Mouse (Mus musculus) adipocyte (in vitro differentiated cells): ENCODE data around the gene Hspb6.

Experiments
- DNase-seq: peaks from one replicate; pipeline ENCODE4 v3.0.0-alpha.2; 2016; ENCODE audit warnings: low spot score

Hspb6 gene

DNA sequence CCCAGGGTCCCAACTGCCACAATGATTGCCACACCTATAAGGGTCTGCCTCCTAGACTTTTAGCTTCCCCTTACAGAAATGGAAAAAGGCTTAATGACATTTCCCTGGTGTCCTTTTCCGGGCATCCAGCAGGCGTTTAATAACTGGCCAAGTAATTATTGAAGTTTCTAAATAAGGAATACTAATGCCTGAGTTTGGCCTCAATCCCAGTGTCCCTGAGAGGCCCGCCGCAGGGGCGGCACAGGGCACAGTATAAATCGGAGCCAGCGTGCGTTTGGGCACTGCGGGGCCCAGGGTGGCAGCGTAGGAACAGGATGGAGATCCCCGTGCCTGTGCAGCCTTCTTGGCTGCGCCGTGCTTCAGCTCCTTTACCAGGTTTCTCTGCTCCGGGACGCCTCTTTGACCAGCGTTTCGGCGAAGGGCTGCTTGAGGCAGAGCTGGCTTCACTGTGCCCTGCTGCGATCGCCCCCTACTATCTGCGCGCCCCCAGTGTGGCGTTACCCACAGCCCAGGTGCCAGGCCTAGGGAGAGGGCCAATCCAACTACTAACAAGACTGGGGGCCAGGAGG, 1.1 kb downstream of the Hspb6 start:
- peak; percentile 68 for DNase-seq

DNA sequence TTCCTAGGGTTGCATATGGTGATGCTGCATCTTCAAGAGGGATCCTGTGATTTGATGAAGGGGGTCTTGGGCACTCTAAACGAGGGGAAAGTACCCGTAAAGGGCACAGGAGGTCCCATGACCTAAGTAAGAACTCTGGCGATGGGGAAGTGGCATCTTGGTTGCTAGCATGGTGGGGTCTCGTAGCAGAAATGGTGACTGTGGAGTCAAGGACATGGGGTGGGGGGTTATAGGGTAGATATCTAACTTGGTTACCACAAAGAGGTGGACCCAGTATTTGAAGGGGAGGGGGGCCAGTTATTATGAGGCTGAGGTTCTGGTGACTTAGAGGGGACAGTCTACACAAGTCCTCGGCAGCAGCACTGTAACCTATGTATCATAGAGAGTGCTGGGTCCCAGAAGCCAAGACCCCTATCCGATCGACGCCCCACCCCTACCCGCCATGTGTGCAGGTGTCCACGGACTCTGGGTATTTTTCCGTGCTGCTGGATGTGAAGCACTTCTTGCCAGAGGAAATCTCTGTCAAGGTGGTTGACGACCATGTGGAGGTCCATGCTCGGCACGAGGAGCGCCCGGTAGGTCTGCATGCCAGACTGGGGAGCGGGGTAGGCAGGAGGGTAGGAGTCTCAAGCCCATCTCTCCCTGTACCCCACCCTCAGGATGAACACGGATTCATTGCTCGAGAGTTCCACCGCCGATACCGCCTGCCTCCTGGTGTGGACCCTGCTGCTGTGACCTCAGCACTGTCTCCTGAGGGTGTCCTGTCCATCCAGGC, 2.0 kb downstream of the Hspb6 start:
- no peak for DNase-seq

DNA sequence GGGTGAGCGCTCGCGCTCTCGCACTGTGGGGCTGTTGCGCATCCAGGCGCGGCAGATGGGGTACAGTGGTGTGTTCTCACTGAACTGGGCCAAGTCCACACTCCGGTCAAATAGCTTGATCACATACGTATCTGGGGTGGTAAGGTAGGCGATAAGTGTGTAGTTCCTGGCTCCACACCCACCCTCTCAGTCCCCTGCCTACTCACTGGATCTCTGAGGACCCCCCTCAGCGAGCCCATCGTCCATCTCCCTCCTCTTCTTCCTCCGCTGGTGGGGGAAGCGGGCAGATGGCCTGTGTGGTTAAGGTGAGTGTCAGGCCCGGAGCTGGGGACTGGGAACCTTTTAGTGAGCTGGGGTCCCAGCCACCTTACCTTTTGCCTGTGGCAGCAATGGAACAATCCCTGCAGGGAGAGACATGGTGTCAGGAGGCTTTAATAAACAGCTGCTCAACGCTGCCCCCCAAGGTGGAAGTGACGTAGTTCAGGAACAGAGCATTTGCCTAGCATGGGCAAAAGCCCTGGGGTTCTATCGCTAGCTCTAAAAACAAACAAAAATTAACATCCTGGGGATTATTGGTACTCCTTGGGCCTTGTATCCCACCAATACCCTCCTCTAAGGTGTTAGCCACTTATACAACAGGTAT, 5.0 kb downstream of the Hspb6 start:
- DNase-seq: peak; percentile 42

DNA sequence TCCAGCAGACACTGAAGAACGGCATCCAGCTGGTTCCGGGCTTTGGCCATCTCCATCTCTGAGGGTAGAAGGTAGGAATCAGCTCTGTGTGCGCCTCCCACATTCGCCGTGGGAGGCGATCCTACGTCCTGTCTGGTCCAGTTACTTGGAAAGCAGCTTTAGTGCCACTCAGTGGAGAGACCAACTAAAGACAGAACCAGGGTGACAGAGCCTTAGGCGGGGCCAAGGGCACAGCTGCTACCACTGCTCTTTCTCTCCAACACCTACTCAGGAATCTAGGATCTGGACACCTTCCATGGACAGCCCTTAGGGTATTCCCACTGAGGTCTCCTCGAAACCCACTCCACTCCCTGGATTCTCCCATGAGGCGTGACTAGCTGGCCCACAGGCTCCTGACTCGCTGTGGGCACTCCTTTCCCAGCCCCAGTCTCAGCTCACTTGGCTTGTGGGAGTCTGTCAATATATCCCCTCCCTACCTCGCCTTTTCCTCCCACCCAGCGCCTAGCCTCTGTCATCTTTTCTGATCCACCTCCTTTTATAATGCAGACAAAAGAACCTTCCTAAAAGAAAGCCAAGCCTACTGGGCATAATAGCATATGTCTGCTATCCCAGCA, 6.0 kb downstream of the Hspb6 start:
- DNase-seq: no peak

DNA sequence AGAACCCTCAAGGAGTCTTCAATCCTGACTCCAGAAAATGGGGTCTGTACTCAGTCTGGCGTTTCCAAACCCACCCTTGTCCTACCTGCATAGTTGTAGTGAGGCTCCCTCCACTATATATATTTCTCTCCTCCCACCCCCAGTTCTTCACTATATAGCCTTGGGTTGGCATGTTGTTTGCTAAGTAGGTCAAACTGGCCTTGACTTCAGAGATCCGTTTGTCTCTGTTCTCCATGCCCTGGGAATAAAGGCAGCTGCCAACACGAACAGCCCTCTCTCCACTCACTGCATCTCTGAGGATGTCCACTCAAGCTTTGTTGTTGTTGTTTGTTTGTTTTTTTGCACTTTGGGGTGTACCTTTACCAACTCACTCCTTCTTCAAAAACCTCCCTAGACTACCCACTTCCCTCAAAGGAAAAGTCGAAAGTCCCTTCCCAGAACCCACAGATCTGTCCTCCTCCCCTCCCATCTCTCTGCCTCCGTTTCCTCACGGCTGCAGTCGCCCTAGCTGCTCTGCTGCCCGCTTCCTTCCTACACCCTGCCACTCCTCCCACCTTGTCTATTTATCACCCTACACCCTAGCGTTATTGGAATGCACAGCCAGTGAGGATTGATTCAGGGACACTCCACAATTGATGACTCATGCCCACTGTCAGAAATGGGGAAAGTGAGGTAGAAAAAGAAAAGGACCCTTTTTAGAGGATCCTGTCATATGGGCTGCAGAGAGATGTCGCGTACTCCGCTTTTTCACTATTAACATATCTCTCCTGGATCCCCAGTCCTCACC, 6.9 kb downstream of the Hspb6 start:
- DNase-seq: no peak

DNA sequence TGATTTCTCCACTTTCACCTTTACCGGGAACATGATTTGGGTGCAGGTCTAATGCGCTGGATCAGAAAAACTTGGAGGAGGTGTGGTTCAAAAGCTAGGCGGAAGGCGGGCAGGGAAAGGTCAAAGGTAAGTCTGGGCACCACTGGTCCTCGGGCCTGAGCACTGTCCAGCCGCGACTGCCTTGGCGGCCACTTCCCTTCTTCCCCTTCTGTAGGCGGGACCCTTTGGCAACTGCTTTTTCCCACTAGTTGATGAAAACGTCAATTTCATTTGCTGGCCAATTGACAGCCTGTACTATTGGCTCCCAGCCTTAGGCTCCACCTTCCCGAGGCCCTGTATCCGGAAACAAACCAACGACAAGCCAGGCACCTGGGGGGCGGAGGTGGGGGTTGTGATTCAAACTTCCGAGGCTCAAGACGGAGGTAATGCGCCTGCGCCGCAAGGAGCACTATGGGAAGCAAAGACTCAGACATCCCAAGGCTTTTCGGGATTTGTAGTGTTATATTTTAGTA, 7.5 kb downstream of the Hspb6 start, which contains the start of gene Lin37:
TSS of gene Lin37 (minus strand) at position 396 of the 512 bp plus-strand sequence.
- DNase-seq: peak; percentile 98

DNA sequence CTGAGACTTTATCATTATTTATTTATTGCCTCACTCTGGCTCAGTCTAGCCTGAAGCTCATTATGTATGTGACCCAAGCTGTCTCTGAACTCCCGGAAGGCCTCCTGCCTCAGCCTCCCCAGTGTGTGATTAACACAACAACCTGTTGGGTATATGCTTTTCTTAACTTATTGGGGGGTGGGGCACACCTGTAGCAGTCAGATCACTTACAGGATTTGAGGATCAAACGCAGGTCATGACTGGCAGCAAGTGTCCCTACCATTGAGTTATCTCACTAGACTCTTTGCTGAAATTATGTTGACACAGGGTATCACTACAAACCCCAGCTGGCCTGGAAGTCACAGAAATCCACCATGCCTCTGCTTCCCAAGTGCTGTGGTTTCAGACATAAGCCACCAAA, 8.3 kb downstream of the Hspb6 start:
- DNase-seq: no peak

DNA sequence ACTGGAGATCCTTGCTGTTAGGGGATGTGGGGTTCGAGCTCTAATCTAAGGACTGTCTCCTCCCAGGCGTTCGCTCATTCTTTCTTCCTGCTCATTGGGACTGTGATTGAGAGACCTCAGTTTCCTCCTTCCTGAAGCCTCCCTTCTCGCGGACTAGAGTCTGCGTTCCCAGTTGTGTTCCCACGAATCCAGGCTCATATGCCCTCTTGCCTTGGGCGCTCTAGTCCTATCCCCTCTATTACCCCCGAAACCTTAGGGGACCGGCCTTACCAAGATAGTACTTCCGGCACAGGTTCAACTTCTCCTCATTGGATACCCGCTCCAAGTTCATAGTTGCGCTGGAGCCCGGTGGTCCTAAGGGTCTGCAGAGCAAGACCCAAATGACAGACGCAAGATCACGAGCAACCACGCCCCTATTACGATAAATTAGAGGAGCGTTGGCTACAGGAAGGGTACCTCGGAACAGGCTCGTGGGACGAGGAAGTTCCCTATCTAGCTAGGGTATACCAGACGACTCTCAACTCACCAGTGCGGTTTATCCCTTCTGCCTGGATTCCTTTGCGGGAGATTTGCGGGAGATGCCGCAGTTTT, 10.6 kb downstream of the Hspb6 start:
- DNase-seq: peak; percentile 30

DNA sequence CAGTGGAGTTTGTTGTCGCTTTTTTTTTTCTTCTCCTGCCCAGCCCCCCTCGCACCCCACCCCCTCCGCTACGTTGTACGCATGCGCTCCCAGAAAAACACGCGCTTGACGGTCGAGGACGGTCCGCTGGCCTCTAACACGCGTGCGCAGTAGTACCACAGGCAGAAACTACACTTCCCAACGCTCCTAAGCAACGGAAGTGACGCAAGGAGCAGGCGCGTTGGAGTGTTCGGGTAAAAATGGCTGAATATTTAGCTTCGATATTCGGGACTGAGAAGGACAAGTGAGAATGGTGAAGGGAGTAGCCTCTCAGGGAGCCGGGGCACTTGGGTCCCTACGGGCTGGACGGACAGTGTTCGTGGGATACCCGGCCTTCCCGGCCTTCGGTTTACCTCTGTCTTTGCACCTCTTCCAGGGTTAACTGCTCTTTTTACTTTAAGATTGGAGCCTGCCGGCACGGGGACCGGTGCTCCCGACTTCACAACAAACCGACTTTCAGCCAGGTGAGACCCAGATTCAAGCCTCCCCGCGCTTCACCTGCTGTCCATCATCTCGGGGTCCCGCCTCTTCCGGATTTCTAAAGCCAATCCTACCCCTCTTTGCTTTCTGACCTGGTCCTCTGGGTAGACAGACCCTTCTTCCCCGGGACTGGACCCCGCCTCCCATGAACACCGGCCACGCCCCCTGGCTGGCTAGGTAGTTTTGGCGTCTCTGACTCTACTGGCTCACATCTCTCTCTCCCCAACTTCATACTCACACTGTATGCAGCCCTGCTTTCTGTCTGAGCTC, 11.3 kb downstream of the Hspb6 start, which contains the start of the genes U2af1l4, Gm49396 and Psenen:
TSS of gene U2af1l4 (plus strand) at position 185 of the 789 bp plus-strand sequence.
TSS of gene Gm49396 (plus strand) at position 228 of the 789 bp plus-strand sequence.
TSS of gene Psenen (minus strand) at position 511 of the 789 bp plus-strand sequence.
- DNase-seq: peak; percentile 98

DNA sequence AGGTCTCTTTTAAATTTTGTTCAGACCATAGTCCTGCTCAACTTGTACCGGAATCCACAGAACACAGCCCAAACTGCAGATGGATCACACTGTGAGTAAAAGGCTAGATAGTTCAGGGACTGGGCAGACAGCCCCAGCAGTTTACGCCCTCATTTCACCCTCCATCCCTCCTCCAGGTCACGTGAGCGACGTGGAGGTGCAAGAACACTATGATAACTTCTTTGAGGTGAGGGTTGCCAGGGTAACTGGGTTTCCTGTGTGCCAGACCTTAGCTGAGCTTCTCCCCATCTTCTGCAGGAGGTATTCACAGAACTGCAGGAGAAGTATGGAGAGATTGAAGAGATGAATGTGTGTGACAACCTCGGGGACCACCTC, 11.9 kb downstream of the Hspb6 start:
- no peak for DNase-seq

DNA sequence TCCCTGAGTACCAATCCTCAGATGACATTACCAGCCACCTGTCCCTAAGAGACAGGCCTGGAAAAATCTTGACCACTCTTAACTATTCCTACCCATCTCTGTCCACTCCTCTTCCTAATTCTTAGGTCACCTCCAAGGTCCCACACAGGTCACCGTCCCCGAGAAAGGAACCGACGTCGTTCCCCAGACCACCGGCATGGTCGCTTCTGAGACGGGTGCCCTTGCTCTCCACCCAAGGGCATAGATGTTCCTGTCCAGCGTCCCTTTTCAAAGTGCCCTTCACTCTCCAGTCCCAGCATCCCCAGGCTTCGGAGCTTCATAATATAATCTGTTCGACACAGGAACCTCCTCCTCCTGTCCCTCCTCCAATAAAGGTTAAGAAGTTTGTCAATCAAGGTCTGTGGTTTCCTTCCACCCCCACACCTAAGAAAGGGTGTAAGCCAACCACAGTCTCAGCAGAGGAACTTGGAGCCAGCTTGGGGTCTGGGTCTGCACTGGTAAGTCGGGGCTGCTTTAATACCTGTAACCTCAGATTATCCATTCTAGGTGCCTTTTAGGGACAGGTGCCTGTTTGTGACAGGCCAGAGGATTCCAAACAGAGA, 13.1 kb downstream of the Hspb6 start, which contains the start of gene Igflr1:
TSS of gene Igflr1 (plus strand) at position 458 of the 602 bp plus-strand sequence.
- DNase-seq: no peak

DNA sequence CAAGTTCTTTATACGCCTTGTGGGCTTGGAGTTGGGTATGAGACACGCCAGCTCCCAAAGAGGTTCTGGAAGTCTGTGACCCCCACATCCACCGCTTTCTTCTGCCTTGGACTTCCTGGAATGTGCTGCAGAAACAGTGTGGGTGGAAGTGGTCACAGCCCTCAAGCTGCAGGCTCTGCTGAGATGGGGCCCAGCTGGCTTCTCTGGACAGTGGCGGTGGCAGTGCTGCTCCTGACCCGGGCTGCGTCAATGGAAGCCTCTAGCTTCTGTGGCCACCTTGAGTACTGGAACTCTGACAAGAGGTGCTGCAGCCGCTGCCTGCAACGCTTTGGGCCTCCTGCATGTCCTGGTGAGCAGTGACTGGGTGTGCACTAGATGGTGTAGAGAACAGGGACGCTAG, 14.1 kb downstream of the Hspb6 start:
- DNase-seq: no peak

DNA sequence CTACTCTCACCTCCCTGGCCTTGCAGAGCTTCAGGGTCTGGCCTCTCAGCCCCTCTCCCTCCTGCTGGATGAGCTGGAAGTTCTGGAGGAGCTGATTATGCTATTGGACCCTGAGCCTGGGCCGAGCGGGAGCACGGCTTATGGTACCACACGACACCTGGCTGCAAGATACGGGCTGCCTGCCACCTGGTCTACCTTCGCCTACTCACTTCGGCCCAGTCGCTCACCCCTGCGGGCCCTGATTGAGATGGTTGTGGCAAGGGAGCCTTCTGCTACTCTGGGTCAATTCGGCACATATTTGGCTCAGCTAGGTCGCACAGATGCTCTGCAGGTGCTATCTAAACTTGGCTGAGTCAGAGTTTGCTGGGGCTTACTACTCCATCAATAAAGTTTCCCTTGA, 15.6 kb downstream of the Hspb6 start:
- no peak for DNase-seq

DNA sequence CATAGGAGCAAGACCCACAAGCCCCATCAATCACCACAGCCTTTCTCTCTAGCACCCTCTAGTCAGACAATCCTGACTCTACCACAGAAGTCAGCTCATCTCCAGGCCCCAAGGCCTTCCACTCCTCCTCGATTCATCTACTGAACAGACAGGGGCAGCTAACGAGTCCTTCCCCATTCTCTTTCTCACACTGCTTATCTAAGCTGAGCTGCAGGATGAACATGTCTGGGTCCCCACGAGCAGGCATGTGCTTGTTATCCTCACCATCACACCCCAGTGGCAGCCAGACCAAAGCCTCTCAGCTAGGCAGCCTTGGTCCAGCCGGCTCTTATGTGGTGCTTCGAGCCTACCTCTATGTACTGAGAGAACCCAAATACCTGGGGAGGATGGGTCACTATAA, 20.4 kb downstream of the Hspb6 start:
- DNase-seq: no peak

DNA sequence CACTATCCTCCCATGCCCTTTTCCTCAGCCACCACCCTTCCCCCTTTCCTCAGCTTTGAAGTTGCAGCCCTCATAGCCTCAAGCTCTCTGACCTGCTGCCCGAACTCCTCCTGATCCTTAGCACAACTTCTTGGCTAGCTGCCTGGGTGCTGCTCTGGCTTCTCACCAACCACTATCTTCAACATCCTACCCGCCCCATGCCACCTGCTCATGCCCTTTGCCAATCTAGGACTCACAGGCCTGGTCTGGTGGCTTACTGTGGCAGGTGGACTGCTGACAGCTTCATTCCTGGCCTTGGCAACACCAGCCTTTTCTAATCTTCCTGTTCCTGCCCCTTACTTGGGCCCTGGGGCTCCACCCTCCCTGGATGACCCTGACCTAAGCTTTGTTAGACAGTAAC, 21.0 kb downstream of the Hspb6 start:
- DNase-seq: peak; percentile 67

DNA sequence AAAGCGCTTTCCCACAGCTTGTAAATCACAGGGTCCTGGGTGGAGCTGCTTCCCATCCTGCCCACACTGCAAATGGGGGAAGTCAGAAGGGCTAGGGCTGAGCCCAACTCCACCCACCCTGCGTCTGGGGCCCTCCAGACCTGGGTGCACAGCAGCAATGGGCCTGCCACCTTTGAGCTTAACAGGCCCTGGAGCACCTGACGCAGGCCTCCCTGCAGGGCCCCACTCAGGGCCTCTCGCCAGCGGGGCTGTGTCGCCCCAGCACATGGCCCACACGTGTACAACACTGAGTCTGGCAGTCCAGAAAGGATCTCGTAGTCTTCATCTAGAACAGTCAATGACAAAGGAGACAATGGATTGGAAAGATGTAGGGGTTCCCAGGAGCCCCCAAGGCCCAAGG, 28.0 kb downstream of the Hspb6 start:
- DNase-seq: no peak

DNA sequence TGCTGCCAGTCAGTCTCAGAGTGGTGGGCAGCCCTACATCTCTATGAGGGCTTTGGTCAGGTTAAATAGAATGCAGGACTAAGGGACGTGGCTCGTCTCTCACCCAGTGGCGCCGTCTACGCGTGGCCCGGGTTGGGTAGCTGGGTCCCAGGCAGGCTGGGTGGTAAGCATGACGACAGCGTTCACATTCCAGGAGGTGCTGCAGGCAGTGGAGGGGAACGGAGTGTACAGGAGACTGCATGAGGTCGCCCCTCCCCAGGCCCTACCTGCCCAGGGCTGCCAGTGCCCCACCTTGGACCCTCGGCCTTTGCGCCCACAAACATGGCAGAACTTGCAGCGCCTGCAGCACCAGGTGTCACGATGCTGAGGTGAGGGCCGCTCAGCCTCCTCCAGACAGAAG, 29.6 kb downstream of the Hspb6 start:
- no peak for DNase-seq

DNA sequence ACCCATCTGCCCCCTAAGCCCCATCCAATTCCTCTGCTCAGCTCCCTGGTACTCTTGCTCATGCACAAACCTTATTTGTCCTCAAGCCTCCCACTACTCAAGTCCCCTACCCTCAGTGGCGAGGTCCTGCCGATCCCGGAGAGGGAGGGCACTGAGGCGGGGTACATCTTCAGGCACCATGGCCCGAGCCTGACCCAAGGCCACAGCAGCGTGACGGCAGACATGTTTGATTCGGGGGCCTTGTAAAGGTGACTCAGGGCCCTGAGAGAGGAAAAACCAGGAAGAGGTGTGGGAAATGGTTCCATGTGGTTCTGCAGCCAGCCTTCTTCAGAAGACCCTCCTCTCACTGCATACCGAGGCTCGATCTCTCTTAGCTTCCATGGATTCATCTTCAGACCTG, 32.4 kb downstream of the Hspb6 start:
- no peak for DNase-seq

DNA sequence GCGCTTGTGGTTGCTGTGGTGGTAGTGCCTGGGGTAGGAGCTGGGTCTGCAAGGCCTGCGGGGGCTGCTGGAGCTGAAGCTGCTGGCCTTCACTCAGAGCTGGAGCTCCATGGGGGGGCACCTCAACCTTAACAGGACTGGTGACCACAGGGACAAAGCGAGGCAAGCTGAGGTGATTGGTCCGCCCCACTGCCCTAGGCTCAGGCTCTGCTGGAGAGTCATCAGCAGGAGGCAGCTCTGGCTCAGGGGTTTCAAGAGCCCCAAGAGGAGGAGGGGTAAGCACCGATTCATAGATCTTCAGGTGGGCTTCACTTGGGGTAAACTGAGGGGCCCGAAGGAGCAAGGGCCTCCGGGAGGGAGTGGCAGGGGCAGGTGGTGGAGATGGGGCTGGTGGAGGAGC, 33.2 kb downstream of the Hspb6 start:
- no peak for DNase-seq

DNA sequence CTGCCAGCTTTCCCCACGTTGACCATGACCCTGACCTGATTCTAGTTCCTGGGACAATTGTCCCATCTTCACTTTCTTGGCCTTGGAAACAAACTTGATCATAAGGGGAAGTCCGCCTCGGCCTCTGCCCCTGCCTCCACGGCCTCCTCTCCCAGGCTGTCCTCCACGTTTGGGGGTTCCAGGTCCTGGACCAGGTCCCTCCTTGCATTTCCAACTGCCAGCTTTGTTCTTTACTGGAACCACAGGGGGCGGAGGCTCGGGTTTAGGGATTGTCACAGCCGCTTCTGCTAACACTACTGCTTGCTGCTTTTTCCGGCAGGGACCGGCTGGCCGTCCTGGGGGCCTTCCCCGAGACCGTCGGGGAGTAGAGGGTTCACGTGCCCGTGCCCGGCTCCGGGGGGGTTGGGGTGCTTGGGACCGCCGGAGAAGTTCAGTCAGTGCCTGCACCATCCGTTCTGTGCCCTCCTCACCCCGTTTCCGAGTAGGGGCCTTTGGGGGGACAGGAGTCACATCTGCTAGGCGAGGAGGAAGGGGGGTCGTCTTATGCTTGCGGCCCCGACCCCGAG, 34.6 kb downstream of the Hspb6 start:
- DNase-seq: no peak
